Mouse (Mus musculus): ENCODE measurements around the gene Zcchc7.
"Not testable (repeated sequence)": the region's sequence is repeated elsewhere in the genome, so short reads cannot be mapped to it uniquely, and the experiment has no call there.

The Zcchc7 gene

DNA sequence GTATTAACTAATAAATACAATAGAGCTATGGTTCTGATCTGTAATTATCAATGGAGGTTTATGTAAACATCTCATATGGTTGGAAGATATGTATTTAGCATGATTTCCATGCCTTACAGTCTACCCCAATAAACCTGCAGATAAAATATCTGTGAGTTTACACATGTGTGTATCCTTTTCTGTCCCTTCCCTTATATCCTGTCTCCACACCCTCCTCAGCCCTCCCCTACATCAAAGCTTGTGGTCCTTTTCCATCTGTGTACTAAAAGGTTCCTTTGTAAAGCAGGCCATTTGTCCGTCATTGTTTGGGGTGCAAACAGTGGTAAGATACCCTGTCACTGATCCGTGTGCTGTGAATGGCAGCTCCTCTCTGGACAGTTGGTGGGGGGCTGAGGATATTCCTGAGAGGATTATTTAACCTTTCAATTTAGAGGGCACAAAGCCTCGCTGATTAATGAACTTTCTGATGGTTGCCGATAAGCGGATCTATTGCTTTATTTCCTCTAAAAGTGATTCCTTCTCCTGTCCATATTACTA lies 161.7 kb downstream of the Zcchc7 start:
- DNase-seq (ENCODE audit: low spot score) = no peak

DNA sequence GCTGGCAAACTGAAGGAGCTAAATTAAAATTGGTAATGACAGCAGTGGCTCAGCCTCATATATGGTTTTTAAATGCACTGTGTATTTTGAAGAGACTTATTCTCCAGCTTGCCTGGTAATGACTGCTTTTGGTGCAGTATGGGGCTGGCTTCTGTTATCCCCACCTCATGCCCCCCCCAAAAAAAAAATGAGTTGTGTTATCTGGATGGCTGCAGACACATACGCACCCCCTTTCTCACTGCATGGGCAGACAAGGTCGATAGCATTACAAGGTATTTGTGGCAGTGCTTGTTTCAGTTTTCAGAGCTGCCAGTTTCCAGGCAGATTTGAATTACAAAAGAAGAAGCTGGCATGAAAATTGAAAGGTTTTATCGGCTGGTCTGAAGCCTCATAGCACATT lies 162.2 kb downstream of the Zcchc7 start:
- DNase-seq (ENCODE audit: low spot score) = no peak

DNA sequence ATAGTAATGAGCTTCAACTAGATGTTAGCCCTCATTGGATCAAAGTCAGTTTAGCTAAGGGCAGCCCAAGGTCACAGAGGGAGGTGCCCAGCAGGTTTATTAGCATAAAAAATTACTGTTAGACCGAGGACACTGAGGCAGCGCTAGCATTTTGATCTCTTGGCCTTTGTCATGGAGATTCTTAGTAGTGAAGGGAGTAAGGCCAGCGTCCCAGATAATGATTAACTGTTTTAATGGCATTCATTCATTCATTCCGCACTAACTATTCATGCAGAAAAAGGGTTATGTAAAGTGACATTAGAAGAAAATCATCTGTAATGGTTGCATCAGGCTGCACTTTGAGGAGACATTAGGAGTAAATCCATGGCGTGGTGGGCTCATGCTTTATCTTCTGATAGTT lies 165.2 kb downstream of the Zcchc7 start:
- no peak for DNase-seq (ENCODE audit: low spot score)

DNA sequence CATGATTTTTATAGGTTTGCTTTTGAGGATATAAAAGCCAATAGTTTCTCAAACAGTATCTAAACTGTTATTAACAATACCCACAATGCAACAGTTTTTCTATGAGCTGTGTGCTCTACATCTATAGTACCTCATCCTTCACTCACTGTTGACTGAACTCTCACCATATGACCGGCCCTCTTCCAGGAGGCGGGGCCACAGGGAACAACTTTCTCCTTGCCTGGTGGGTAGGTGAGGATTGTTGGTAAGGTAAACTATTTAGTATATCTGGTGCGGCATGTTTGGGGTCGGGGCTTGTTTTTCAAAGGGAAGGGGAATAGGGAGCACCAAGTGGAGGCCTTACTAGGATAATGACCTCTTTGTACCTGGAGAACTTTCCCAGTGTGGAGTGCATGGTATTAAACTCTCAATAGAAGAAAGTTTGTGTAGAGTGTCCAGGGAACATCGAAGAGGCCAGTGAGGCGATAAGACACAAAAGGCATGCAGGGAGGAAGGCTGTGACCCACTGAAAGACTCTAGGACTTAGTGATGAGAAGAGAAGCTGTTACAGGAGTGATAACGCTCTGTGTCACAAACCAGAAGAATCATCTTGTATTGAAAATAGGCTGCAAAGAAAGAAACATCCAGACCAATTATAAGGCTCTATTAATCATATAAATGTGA lies 166.9 kb downstream of the Zcchc7 start:
- no peak for DNase-seq (ENCODE audit: low spot score)

DNA sequence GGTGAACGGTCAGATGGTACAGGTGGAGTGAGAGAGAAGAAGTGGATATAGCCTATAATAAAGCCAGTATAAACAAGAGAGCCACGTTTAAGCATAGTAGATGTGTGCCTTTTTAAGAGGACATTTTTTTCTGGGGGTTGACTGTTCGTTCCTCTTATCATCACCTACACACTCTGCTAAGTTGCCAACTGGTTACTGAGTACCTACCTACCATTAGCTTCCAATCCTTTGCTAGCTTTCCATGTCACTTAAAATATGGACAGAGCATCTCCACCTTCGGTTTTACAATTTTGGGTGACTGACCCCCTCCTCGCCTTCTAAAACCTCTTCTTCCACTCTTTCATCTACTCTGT lies 167.4 kb downstream of the Zcchc7 start:
- DNase-seq (ENCODE audit: low spot score) = no peak

DNA sequence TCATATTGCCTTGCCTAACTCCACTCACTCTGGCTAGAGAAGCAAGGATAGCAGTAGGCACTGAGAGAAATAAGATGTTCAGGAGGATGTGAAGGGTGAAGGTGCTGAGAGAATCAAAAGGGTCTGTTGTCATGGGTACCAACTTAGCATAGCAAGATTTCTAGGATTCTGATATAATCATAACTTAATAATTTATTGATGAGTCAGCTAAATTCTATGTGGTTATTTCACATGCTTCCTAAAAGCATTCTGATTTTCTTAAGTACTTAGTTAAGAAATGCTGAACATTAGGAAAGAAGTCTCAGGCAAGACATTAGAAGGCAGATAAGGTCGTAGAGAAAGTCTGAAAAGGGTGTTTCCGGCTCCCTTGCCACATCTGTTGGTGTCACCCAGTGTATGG lies 172.3 kb downstream of the Zcchc7 start:
- DNase-seq (ENCODE audit: low spot score) = no peak

DNA sequence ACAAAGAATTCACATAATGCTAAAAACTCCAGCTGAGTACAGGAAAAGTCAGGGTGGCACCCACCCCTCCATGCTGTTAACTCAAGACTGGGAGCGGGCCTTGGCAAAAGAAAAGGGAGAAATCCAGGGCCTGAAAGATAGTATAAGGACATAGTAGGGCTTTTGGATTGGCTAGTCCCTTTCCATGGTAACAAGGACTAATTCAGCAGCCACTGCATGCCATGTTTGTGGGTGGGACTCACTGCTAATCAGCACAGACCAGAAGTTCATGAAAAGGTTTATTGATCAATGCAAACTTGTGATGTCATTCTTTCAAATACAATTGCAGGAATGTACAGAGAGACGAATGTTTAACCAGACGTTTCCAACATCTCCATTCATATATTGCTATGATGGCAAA lies 173.1 kb downstream of the Zcchc7 start:
- DNase-seq (ENCODE audit: low spot score) = no peak

DNA sequence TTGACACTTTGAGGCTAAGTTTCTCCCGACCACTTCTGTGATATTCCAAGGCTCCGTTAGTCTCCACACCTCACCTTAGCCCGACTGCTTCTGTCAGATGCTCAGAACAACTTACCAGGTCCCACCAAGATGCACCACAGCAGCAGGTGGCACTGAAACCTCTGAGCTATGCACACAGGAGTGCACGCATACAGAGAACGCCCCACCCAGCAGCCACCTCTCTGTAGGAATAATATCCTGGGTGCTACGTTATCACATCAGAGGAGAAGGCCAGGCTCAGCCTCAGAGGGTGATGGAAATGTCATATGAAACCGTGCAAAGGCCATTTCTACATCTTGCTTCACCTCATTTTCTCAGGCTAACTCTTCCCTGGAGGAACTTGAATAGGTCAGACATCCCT lies 174.7 kb downstream of the Zcchc7 start:
- DNase-seq (ENCODE audit: low spot score) = no peak

DNA sequence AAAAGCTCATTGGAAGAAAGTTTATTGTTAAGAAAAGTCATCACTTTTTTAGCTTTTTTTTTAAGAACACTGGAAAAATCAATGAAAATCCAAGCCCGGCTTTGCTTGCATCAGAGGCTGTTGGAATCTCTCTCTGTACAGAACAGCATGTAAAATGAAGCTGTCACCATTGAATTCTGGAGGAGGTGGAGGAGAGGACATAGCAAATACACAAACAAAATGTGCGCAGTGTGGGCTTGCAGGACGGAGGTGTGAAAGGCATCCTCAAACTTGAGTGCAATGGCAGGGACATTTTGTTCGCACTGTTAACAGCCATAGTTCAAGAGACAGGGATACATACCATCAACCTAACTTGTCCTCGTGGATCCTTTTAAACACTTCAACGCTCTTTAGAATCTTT lies 176.1 kb downstream of the Zcchc7 start:
- DNase-seq (ENCODE audit: low spot score) = no peak

DNA sequence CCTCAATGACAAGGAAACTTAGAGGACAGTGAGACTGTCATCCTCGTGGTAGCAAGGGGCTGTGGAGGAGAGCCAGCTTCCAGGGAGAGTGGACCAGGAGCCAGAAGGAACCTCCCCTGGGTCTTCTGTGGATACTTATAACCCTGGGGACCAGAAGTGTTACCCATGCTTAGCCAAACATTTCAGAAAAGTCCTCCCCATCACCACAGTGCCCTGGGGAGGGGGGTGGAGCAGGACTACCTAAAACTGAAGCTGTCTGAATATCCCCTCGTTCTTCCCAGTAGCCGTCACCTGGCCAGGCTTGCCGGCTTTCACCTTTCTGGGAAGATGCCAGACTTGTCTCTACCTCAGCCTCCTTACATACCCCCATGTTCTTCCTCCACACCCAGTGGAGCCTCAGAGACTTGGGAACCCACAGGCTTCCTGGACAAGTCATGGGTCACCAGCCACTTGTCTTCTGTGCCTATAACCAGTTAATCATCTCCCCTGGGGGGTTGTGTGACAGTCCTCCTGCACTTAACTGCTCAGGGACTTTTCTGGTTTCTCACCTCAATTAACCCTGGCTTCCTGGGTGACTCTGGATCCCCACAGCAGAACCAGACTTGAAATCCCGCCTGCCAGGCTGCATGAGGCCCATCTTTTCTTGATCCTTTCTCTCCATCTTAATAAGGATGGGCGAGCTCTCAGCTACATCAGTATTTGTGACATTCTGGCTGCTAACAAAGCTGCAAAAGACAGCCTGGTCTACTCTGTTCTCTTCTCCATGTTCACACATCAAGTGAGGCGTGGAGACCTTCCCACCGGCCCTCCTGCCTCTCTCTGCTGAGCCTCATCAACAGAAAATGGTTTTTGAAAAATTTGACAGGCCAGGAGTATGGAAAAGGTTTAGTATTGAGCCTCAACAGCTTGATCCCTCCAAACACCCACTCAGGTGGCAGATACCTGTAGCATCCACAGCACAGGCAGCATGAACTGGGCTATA lies 183.0 kb downstream of the Zcchc7 start:
- no peak for DNase-seq (ENCODE audit: low spot score)

DNA sequence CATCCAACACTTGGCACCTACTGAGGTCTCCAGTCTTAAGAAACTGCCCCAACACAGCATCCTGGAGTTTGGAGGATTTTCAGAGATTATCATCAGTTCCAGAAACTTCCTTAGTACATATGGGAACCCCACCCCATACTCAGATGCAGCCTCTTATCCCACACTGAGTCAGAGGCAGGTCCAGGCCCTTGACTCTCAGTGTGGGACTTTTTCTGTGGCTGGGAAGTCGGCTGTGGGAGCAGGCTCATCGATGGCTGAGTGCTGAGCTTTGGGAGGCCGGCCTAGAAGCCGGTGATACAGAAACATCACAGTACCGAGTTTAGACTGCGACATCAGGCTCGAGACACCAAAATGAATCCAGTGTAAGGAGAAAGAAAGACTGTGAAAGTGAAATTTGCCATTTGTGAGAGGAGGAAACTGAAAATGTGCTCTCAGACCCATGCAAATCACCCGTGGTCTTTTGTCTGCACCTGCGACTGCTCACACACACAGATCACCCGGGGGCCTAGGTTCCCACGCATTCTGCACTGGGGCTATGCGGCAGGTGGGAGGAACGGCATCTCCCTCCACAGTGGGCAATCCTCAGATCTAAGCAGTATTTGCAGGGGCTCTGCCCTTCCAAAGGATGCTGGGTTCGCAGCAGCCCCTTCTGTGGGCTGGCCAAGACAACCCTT lies 184.0 kb downstream of the Zcchc7 start:
- no peak for DNase-seq (ENCODE audit: low spot score)

DNA sequence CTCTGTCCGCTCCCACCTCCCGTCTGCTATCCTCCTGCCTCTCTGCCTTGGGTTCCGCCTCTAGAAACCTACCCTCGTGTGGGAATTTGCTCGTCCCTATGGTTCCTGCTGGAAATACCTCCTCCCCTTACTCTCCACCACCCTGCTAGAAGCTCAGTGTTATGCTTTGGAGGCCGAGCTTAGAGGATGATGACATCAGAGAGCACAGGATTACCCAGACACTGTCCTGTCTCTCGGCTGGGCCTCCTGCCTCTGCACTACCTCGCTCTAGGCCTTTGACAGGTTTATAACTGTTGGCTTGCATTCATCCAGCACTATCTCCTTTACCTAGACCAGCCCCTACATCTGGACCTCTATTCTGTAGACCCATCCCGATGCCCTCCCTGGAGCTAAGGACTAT lies 184.6 kb downstream of the Zcchc7 start:
- no peak for DNase-seq (ENCODE audit: low spot score)

DNA sequence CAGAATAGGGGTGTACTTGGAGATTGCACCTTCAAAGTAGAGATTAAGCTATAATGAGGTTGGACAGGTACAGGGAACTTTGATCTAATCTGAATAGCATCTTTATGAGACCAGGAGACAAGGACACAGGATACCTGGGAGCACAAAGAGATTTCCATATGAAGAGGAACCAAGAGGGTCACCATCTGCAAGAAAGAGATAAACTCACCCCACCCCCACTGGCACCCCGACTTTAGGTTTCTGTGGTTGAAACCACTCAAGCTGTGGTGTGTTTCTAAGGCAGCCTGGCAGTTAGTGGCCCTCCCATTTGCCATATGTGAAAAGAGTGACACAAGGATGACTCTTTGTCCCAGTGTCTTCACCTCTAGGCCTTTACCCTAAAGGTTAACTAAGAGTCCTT lies 186.6 kb downstream of the Zcchc7 start:
- no peak for DNase-seq (ENCODE audit: low spot score)

DNA sequence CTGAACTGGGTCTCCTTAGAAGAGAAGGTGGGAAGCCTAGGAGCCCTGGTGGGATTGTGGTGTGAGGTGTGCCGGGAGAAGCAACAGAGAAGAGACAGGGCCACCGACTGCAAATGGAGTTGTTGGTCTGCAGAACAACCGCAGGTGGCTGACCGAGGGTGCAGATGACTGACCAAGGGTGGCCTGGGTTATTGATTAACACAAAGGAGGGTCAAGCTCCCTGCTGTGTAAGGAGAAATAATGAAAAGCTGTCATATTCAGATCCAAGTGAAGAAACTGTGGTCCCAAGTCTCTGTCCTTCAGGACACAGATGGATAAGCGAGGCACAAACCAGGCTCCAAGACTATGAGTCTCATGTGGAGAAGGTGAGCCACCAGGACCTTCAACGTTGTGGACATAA lies 187.8 kb downstream of the Zcchc7 start:
- no peak for DNase-seq (ENCODE audit: low spot score)

DNA sequence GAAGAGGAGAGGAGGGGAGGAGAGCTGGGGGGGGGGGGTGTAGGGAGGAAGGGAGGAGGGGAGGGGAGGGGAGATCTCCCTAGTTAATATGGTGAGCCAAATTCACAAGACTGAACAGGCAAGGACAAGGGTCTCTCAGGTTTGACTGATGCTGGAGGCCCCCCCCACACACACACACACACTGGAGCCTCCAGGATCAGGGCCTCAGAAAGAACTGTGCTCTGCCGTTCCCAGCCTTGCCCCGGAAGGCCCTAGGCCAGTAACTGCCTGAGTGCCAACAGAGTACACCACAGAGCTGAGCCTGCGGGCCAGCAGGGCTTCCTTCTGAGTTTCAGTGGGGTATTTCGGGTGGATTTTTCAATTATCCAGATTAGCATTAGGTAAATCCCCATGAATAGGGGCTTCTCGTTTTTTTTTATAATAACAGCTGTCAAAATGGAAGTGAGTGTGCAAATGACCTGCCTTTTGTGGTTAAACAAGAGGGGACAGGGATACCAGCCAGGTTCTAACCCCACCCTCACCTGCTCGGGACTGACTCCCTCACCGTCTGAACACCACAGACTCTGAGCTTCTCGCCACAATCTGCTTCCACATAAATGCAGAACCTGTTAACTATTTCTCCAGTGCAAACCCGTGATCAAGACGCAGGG lies 188.9 kb downstream of the Zcchc7 start:
- no peak for DNase-seq (ENCODE audit: low spot score)

DNA sequence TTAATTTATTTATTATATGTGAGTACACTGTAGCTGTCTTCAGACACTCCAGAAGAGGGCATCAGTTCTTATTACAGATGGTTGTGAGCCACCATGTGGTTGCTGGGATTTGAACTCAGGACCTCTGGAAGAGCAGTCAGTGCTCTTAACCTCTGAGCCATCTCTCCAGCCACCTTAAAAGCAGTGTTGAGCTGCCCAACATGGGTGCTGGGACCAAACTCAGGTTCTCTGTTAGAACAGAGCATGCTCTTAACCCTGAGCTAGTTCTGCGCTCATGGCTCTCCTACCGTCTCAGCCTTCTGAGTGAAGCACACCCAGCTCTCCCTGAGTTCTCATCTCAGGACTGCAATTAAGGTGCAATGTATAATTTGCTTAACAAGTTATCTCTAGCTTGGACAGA lies 190.4 kb downstream of the Zcchc7 start:
- not testable (repeated sequence) for DNase-seq (ENCODE audit: low spot score)

DNA sequence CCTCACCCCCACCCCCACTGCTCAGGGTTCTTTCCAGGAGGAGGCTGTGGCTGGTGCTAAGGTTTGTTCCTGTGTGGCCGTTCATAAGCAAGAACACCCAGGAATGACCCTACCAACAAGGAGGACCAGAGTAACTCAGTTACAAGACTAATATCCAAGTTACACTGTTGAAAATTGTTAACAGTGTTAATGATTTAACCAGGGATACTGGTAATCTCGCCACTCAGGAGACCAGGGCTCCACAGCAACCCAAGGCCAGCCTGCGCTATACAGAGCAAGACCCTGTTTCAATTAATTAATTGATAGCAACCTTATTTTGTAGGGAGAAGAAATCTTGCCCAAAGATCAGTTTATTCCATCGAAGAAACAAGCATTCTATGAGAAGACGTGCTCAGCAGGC lies 191.8 kb downstream of the Zcchc7 start:
- no peak for DNase-seq (ENCODE audit: low spot score)

DNA sequence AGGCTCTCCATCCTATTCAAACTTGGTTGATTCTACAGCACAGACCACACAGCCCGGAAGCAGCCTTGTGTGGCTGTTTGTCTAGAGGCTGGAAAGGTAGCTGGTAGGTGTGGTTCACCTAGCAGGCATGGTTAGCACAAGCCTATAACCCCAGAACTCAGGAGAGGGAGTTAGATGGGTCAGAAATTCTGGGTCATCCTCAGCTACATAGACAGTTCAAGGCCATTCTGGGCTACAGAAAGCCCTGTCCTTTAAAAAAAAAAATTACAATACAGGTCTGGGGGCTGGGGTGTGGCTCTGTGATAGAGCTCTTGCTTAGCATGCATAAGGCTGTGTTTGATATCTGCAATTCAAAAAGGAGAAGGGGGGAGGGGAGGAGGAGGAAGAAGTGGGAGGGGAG lies 192.6 kb downstream of the Zcchc7 start:
- no peak for DNase-seq (ENCODE audit: low spot score)

DNA sequence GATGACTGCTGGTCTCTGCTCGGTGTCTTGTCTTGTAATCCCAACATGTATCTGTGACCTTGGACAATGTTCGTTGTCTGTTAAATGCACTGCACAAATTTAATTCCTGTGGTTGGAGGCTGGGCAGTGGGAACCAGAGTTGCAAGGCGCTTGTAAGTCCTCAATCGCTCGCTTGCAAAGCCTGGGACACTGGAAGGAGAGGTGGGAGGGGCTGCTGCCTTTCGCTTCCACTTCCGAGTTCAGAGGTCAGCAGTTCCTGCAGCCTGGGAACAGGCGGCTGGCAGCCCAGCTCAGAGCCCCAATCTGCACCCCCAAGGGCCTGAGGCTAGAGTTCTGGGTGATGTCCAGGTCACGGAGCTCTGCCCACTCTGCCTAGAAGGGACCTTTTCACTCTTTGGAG lies 197.4 kb downstream of the Zcchc7 start:
- DNase-seq (ENCODE audit: low spot score) = no peak

DNA sequence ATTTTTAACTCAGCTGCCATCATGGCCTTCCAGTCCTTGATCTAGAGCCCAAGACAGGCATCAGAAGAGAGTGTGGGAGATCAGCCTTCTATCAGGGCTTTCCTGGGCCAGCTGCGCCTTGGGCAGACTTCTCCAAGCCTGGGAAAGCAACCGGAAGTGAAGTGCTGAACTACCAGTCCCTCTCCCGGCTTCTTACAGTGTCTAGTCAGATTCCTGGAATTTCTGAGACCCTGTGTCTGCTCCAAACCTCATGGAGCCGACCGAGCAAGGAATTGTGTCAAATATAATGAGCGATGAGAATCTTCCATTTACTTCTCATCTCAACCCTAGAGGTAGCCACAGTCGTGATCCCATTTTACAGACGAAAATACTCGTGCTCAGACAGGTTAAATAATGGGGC lies 203.1 kb downstream of the Zcchc7 start:
- no peak for DNase-seq (ENCODE audit: low spot score)

DNA sequence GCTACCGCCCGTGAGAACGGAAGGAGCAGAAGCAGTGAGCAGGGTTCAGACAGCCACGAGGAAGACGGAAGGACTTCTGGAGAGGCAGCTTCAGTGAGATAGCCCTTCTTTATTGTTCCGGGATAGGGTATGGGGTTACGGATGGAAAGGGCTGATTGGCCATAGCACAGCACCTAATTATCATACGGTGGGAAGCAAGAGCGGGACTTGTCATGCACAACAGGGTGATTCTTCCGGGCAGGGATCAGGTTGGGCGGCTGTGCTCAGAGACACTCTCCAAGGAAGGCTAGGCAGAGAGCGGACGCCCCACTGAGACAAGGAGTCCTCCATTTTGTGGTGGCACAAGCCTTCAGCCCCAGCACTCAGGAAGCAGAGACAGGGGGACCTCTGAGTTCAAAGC lies 203.5 kb downstream of the Zcchc7 start:
- no peak for DNase-seq (ENCODE audit: low spot score)

DNA sequence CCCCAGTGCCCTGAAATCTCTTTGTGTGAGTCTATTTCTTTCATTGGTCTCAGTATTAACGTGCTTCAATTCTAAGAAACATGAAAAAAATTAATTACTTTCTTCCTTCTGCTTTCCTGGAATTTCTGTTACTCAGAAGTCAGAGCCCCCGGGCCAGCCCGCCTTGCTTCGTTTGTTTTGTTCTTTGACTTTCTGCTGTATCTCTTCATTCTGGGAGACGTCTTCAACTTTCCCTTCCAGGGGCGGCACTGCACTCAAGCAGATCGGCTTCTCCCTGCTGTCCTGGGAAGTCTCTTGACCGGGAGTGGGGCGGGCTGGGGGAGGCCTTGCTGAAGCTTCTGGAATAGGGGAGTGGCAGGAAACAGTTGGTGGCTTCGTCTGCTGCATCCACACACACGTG lies 207.5 kb downstream of the Zcchc7 start:
- DNase-seq (ENCODE audit: low spot score) = no peak

Measured in urinary bladder, postnatal 25 days (tissue).